Mouse (Mus musculus) spleen, postnatal 10 days (tissue): ENCODE measurements around the gene F3.
A peak's percentile ranks its signal among the peaks of the same experiment; 100 is the strongest.

Source experiments
- DNase-seq, 2 experiments: peaks; one replicate each; pipeline ENCODE4 v3.0.0; 2021 to 2022; ENCODE audit warnings: low spot score in 2 of 2

F3 gene

DNA sequence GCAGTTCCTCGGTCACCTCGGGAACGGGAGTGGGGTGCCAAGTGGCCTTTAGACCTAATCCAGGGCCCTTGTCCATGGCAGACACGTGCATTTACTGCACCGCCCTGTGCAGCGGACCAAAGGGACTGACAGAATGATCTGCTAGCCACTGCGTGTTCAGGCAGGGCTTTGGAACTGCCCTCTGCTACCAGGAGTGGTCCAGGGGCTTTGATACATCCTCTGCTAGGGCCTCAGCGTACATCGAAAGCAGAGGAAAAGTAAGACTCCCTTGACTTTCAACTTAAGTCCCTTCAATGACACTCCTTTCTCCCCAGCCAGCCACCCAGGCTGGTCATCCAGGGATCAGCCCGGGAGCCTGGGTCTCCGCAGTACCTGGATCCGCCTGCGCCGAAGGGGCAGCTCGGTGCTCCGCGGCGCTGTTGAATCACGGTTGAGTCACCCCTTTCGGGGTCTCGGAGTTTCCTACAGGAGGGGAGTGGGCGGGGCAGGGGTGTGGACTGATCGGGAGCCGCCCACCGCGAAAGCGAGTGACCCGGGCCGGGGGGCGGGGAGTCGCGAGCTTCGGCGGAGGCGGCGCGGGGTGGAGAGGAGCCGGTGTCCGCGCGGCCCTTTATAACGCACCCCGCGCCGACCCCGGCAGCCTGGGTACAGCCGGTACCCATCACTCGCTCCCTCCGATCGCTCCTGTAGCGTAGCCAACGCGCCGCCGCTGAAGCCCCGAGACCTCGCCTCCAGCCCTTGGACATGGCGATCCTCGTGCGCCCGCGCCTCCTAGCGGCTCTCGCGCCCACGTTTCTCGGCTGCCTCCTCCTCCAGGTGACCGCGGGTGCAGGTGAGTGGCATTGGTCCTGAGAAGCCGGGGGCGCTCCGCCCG is at the start of gene F3:
Gene F3, plus strand, starts transcription at position 567 of the 874 bp plus-strand sequence.
- DNase-seq: peak; percentile 30 to 66

DNA sequence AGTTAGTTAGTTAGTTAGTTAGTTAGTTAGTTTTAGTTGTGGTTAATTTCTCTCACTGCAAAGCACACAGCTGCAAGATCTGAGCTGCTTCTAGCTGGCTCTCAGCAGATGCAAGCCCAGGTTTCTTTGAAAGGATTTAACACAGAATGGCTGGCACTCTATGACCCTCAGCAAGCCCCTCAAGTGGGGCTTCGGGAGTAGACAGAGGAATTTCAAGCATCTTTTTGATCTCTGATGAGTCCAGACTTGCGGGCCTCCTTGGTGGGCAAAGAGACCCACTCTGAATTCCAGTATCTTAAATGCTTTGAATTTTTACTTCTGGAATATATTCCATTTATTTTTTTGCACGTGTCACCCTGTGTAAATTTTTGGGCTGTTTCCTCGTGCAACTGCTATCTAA is 44.4 kb upstream of the F3 start:
- DNase-seq: no peak

DNA sequence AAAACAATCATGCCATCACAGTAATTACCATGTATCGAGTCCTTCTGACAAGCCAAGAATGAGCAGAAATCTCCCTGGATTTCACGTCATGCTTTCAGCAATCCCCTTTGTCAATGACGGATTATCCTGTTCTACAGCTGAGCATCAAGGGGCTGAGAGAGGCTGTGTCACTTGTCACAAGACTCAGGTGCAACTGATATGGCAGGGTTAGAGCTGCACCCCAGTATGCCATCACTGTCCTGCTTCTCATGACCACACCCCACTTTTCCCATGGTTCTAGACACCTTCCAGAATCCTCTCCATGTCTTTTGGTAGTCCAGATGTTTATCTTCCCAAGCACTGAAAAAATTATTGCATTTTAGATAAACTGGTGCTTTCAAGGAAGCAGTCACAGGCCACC is 43.9 kb upstream of the F3 start:
- DNase-seq: no peak

DNA sequence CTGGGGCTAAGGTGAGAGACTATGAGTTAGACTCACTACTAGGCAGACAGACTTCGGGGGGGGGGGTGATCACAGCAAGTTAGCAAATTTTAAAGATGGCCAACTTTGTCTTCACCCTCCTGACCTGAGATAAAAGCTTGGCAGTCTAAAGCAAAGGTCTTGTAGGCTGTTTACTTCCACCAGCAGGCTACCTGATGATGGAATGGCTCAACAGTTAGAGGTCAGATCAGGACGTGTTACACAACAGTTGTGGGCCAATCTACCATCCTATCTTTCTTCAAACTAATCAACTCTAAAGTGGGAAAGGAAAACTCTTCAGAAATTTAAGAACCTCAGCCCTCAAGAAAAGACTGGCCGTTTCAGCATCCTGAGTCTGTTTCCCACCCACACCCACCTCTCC is 43.1 kb upstream of the F3 start:
- no peak for DNase-seq

DNA sequence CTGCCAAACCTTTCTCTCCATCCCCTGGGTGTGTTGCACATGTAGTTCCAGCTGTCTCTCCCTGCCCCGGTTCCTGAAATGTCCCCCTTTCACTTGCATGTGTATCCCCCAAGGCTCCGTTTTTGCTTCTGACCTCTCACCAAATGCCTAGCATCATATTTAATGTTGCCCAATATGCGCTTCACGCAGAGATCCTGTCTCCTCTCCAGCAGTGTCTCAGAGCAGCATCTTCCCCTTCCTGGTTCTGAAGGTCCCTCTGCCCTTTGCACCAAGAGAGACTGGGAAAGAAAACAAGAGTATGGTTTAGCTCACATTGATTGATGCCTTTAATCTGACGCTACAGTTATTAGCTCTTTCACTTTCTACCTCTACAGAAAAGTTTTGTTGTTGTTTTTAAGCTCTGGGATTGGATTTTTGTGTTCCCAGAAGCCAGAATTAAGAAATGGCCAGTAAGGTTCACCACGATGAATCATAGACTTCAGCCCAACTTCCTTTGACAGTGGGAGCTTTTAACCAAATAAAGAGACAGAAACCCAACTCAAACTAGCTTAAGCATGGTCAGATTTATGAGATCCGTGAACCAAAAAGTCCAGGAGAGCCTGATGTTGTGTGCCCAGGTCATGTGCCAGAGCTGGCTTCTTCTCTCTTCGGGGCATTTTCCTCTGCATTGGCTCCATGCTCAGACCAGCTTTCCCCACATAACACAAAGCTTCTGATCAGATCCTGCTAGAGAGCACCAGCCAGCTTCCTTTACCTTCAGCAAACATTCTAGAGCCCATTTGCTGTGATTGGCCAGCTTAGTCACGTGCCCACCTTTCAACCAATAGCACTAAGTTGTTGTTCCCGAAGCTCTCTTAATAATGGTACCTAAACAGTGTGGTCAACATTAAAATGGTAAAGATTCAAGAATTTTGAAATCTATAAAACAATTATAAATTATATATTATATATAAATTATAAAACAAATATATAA is 40.6 kb upstream of the F3 start:
- no peak for DNase-seq

DNA sequence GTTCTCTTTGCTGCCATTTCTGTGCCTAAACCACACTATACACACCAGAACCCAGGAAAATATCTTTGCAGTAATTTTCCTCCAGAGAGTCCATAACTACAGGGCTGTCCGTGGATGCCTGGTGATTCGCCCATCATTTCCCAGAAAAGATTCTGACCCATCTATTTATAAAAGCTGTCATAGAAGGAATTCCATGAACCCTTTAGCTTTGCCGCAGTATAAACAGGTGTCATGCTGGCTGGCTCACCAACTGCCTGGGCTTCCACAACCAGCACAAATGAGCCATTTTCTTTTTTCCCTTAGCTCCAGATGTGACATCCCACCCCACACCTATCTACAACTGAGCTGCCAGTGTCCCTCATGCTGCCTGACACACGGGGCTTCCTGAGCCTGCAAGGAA is 38.8 kb upstream of the F3 start:
- DNase-seq: no peak

DNA sequence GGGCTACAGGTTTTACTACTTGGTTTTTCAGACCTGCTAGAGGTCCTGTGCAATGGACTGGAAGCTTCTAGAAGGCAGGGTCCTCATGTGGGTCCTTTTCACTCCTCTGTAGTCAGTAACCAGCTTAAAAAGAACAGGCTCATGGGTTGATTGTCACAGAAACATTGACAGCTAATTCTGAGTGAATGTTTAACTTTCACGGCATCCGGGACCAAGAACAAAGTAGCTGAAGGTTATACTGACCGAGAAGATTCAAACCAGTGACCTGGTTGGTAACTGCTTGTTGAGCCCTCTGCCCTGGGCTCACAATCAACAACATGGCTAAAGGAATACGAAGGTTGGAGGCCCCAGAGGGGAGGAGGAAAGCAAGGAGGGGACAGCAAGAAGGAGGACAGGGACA is 38.4 kb upstream of the F3 start:
- DNase-seq: no peak

DNA sequence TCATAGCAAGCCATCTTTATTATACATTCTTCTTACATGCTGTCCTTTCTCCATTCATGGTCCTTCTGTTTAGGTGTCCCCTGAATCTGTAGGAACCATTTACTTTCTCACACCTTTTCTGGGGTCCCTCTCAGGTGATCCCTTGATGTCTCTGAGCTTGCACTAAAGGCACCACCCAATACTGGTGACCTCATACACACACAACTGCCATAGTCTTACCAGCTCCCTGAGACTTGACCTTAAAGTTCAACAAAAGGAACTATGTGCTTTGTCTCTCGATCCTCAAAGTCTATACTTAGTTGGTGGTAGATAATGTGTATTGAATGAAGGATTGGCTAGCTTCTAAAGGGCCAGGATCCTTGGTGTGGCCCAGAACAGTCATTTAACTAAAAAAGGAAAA is 37.4 kb upstream of the F3 start:
- DNase-seq: no peak

DNA sequence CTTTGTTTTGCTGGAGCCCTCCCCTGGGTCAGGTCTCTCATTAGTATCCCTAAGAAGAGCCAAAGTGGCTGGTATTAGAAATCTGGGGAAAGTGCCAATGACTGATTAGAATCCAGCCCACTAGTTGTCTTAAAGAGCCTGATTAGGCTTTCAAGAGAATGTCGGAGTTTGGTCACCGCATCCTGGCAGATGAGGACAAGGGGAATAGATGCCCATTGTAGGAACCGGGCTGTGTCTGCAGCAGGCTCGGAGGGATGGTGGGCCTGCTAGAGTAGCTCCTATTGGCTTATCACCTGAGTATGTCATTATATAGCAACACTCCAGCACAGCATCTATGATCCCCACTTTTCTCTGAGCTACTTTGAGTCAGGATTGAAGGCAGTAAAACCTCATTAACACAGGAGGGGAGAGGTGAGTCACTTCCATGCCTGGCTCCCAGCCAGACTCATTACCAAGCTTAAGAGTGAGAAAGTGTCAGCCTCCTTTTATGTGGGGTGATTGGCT is 36.9 kb upstream of the F3 start:
- DNase-seq: no peak

DNA sequence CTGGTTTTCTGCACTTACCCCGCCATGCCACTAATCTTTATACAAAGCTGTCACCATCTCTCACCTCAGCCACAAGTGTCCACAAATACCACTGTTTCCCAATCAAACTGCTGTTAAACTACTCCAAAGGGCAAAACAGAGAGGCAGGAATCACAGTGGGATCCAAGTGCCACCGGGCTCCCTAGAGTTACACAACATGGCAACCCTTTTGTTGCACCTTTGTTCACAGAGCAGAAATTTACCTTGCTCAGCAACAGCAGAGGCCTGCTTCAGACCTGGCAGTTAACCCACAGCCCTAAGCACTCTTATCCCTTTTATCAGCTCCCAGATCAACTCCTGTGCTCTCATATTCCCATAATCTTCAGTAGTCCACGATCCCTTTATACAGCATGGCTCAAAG is 35.6 kb upstream of the F3 start:
- DNase-seq: no peak

DNA sequence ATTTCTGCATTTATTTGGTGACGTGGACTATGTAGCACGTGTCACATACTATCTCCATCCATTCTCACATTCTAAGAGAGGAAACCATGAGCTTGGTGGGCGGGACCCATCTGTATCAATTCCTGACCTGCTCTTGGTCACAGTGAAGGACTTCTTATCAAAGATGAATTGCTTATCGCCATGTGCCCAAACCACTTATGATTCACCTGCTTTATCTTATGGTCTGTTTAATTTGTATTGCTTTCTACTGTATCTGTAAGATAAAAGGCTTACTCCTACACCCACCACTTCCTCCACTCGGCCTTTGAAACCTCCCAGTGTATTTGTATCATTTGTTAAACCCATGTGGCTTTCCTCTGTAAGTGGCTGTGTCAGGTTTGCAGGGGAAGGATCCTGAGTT is 34.3 kb upstream of the F3 start:
- no peak for DNase-seq

DNA sequence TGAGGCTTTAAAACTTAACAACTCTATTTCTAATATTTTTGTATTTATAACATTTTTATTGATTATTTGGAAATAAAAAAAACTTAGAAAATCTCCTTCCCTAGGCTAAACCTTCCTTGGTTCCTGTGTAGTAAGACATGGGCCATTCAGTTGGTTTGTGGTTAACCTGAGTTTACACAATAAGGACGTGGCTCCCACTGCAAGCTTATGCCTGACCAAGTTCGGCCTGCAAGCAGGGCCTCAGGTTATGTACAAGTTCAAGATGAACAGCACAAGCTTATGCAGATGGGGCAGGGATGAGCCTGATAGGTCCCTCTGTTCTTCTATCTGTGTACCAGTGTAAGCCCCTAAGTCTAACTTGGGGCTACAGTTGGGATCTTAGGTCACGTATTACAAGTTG is 33.6 kb upstream of the F3 start:
- DNase-seq: no peak

DNA sequence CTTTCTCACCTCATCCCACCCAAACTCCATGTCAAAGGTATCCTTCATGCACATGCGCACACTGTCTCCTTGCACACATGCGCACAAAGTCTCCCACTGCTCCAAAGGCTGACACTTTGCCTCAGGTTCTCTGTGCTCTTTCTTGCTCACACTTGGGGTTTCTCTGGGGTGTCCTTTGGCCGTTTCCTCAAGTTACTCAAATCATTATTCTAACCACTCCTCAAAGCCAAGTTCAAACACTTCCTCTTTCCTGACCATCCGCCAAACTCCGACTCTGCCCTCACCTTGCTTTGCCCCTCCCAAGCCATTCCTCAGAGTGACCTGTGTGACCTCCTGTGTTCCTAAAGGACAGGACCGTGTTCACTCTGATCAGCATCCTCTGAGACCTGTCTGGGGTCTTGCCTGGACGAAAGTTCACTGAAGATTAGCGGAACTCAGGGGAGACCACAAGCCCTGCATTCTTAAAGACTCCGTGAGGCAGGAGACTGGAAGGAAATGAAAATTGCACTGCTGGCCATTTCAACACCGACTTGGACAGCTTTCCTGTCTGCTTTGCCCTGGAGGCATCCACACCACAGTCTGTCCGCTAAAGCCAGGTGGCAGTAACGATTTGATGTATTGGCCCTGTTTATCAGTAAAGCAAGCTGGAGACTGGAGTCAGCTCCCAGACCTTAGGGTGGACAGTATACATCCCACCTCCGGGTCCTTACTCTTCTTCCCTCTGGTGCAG is 30.2 kb upstream of the F3 start:
- peak in 1 of 2 experiments; percentile 7 for DNase-seq

DNA sequence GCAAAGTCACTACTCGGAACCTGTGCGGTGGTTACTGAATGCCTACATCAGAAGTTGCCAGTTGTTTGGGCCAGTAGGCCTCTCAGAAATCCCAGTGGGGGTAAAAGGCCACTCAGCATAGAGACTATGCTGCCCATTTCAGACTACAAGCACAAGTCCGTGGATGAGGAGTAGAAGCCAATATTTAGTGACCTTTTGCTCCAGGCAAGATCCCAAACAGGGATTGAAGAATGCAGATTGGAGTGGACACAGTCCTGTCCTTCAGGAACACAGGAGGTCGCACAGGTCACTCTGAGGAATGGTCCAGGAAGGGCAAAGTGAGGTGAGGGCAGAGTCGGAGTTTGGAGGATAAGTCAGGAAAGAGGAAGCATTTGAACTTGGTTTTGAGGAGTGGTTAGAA is 29.6 kb upstream of the F3 start:
- no peak for DNase-seq

DNA sequence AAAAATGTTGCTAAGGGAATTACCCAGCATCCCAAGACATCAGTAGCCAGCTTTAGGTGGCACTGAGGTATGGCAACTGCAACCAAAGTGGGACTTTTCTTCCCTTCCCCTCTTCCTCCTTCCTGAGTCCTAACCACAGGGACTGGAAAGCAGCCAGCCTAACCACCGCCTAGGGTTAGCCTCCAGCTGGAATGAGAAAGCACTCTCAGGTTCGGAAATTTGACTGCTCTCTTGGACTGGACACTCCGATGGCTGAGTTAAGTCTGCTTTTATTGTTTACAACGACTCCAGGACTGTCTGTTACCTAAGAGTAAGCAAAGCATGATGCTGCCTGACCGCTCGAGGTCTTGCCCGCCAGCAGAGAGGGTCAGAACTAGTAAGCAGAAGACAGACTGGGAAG is 26.2 kb upstream of the F3 start:
- no peak for DNase-seq

DNA sequence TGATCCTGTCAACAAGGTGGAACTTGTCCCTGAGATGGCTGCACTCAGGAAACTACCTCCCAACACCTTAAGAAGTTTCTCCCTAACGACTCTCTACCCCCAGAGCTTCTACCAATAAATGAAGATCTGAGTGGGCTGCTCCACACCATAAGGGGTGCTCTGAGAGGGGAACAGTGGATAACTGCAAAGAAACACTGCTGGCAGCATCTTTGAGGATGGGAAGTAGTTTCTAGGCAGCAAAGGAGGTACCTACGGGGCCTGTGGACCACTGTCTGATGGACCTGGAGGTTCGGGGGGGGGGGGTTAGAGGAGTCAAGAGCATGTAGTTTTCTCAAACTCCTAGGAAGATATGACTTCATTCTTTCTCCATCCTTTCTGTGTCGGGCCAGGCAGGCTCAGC is 23.9 kb upstream of the F3 start:
- DNase-seq: no peak

DNA sequence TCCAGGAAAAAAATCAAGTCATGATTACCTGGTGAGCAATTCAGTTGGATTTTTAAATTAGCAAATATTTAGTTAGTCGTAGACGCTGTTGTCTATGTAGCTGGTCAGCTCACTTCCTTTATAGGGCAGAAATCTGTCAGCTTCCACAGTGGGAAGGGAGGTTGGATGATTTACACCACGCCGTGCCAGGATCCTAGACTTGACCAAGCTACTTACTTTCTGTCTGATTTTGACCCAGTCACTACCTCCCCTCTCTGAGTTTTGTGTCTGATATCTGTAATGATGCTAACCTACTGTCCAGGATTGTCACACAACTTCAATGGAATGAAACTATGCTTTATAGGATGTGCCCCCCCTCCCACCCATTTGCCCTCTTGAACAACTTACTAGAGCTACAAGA is 23.5 kb upstream of the F3 start:
- DNase-seq: no peak

DNA sequence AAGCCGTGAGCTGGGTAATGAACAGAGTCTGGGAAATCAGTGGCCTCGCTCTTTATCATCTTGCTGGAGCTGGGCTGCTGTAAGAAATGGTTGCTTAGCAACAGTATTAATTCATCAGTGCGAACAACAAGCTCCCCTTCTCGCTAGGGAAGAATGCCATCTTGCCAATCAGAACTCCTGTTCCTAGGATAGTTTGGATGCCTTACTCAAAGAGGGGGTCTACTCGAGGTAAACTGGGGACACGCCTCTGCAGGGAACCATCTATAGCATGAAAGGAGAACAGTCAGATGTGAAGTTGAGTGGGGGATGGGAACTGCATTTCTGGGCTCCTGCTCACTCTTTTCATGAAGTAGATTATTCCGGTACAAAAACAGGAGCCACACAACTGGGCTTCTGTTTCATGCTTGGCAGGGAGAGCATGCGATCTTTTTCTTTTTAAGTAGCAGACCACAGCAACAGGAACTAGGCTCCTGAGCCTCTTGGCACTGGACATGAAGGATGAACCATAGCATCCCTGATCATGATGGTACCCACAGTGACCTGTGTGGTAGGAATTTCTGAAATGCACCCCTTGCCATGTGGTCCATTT is 22.9 kb upstream of the F3 start:
- DNase-seq: no peak

DNA sequence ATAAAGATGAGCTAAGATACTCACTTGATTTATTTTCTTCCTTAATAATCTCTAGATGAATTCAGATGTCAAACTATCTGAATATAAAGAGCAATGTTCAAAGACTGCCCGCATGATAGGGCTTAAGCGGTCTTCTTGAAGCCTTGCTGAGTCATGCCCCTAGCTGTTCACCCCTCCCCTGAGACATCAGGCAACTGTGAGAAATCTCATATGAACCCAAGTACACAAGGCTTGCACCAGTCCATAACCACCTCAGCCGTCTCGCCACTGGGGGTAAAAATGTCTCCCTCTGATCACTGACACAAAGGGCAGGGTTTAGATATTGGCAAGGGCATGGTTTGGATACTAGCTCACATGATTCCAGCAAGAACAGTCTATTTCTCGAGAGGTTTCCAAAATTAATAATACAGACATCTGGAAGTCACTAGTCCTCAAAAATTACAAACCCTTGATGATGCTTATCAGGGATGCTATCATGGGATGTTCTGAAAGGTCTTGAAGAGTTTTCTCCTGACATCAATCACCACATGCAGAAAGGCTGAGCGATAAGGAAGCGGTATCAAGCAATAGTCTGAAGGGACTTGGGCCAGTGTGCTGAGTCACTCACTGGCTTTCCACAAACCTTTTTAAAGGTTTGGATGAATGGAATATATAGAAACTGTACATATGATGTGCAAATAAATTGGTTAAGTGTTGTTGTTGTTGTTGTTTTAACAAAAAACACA is 20.0 kb upstream of the F3 start:
- no peak for DNase-seq

DNA sequence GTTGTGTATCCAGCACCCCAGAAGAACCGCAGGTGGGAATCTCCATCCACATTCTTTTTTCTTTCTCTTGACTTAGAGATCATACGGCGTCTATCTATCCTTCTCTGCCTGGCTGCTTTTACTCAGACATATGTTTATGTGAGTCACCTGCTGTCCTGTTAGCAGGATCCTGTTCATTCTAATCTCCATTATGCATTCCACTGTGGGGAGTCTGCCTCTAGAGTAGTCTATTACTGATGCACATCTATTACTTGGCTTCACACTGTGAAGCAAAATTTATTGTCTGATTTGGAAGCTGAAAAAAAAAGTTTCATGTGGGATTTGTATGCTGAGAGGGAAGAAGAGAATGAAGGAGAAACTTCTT is 19.5 kb upstream of the F3 start:
- no peak for DNase-seq

DNA sequence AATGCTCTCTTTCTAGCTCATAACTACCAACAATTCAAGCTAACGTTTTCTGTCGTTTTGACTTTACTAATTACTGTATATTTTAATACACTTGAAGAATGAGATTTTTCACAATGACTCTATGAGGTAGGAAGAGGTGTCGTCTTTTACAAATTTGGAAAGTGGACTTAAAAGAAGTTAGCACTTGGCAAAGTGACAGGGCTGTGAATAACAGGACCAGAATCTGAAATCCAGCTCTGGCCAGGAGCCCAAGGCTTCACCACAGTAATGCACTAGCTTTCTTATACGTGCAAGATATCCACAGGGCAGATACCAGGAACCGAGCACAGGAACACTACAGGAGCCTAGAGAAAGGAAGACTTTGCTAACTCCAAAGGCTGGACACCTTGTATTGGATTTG is 17.2 kb upstream of the F3 start:
- no peak for DNase-seq
